Mouse (Mus musculus): ENCODE data around the gene Scn2a.

Gene Scn2a

DNA sequence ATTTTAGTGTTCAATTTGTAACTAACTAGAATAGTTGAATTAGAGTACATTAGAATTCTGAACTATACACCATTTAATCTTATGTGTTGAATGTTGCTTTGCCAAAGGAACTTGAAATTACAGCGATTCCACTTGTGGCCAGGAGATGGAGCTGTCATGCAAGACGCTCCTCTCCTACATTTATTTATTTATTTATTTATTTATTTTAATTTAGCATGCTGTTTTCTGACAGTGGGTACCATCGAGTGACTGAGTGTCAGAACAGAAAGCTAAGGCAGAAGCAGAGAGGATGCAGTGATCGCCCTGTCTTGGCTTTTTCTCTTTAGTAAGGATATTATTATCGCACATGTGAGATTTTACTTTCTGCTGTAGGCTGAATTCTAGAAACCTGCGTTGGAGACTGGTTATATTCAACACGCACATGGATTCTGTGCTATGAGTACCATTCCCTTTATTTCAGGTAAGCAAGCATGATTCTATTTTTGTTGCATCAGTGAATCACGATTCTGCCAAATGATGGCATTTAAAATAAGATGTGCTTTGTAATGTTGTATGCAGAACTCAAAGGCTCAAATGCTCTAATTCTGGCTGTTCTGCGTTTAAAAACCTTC lies at the start of gene Scn2a:
Gene Scn2a (plus strand): TSS at position 216 of the 611 bp plus-strand sequence.
- no peak for DNase-seq (ENCODE audit: low spot score in 2 of 2)

GRCm38 (mm10) chr2:65587679-65588078 lies 32.9 kb upstream of the Scn2a start:
- no peak for DNase-seq (ENCODE audit: low spot score in 2 of 2)

DNA sequence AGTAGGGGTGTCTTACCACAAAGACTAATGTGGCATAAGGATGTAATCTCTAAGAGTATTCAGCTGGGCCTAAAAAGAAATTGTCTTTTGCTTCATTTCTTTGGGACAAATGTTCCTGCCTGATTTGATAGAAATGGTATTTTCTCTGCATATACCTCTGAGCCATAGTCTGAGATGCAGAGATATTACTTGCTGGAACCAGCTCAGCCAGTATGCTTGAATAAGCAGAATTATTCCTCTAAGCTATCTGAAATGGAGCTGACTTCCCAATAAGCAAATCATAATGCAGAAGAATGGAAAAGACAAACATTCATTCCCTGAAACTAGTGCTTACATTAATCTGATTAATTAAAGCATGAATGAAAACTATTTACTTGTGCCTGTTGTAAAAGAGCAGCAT lies 12.8 kb upstream of the Scn2a start:
- no peak for DNase-seq (ENCODE audit: low spot score in 2 of 2)

DNA sequence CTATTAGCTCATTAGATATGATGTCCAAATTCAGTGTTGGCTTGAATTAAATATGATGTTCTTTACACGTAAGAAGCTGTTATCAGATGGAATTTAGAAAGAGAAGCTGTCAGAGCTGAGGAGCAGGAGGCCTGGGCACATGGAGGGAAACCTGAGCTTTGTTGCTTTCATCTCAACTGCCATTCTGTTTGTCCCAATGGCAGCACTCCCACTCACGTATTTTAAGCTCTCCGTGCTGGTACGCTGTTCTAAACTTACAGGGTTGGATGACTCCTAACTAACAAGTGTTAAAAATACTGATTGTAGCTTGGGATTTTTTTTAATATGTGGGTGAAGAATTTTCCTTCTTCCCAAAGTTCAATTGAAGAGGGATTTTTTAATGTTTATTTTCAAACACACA lies 8.7 kb upstream of the Scn2a start:
- DNase-seq (ENCODE audit: low spot score in 2 of 2), result no peak

GRCm38 (mm10) chr2:65619781-65620180 lies 790 bp upstream of the Scn2a start:
- peak in 1 of 2 experiments; percentile 26 for DNase-seq (ENCODE audit: low spot score in 2 of 2)

- no peak for DNase-seq (ENCODE audit: low spot score in 2 of 2)
Measured at GRCm38 (mm10) chr2:65621254-65621653, 683 bp downstream of the Scn2a start.

- DNase-seq (ENCODE audit: low spot score in 2 of 2), result no peak
Measured at GRCm38 (mm10) chr2:65621838-65622237, 1.3 kb downstream of the Scn2a start.

GRCm38 (mm10) chr2:65652636-65653035 lies 32.1 kb downstream of the Scn2a start:
- no peak for DNase-seq (ENCODE audit: low spot score in 2 of 2)

DNA sequence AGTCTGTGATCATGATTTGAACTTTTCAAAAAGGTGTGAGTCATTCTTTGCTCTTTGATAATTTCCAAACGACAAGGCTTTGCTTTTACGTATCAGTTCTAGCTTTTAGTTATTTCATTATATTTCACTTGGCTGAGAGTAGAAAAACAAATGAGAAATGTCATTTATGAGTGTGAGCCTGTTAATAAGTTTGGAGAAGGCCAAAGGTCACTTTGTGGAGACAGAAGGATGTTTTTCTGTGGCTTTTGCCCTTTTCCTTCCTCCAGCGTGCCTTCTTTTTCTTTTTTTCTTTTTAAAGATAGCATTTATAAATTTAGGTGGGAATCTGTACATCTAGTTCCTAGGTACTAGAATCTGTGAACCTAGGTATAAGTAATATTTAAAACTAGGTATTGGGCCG lies 36.5 kb downstream of the Scn2a start:
- no peak for DNase-seq (ENCODE audit: low spot score in 2 of 2)

DNA sequence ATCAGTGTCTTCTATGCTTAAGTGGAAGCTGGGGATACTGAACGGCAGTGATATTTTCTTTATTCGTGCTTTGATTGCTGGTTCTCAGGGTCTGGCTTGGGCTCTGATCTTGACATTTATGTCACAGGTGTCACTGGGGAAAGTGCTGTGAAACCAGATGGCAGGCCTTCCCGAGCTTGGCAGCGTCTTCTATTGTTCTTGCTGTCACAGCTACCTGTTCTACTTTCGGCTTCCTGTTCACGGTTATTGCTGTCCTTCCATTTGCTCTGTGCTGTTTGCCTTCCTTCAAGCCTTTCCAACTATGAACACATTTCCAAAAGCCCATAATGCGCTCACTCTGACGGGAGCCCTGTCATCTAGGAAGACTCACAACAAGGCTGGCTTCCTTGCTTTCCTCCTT lies 37.9 kb downstream of the Scn2a start:
- no peak for DNase-seq (ENCODE audit: low spot score in 2 of 2)

DNA sequence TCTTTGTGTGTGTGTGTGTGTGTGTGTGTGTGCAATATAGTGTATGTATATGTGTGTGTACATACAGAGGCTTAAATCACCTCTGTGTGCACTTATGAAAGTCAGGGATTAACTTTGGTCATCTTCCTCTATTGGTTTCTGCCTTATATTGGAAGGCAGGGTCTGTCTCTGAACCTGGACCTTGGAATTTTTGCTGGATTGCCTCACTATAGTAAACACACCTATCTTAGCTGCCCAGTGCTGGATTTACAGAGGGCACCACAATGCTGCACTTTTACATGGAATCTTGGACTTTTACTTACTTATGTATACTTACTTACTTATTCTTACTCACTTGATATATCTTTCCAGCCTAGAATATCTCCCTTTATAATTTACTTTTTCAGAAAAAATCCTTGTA lies 43.3 kb downstream of the Scn2a start:
- no peak for DNase-seq (ENCODE audit: low spot score in 2 of 2)

DNA sequence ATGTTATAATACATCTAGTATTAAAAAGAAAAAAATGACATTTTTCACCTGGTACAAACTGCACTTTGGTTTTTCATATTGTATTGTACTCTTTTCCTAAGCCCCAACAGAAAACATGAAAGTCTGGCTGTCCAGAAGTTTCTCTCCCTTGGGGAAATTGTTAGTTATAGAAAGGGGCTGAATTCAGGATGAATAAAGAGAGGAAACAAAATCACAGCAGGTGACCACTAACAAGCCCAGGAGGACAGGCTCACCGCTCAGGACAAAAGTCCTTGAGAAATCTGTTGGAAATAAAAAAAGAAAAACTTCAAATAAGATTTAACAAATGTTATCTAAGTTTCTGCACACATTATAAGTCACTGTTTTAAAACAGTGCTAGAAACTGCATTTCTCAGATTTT lies 43.9 kb downstream of the Scn2a start:
- no peak for DNase-seq (ENCODE audit: low spot score in 2 of 2)

DNA sequence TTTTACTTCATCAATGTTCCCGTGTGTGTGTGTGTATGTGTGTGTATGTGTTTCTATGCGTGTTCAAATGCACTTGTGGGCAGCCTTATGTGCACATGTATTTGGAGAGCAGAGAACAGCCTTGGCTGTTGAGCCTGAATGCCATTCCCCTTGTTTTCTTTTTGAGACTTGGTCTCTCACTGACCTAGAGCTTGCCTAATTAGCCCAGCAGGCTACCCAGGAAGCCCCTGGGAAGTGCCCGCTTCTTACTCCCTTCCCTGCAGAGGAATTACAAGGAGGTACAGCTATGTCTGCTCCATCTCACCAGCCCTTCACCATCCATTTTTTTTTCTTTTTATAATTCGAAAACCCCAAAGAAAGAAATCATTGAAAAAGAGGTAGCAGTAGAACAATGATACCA lies 44.6 kb downstream of the Scn2a start:
- DNase-seq (ENCODE audit: low spot score in 2 of 2), result no peak

DNA sequence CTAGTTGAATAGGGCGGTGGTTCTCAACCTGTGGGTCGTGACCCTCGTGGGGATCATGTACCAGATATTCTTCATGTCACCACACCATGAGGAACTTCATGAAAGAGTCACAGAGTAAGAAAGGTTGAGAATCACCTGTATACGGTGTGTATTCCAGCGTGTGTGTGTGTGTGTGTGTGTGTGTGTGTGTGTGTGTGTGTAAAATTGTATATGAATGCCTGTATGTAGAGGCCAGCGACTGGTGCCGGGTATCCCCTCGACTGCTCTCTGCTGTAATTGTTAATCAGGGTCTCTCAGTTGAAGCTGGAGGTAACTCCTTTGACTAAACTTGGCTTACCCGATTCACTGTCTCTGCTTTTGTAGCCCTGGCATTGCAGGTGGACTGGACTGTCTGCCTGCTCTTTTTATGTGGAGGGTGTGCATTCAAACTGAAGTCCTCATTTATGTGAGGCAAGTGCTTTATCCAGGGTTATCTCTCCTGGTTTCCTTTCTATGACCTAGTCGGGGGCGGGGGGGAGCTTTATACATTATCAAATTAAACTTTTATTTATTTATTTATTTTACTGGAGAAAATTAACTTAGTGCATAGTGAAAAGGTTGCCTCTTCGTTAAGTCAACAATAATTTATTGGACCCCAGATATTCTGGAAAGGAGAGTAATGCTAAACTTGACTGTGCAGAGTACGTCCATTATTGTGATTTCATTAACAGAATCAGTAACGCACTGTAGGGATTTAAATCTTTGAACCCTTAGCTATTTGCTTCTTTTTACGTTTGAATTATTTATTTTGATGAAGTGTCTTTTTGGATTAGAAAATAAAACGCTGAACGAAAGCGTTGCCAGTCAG lies 47.2 kb downstream of the Scn2a start:
- DNase-seq (ENCODE audit: low spot score in 2 of 2), result no peak

GRCm38 (mm10) chr2:65668437-65669135 lies 48.0 kb downstream of the Scn2a start:
- DNase-seq (ENCODE audit: low spot score in 2 of 2), result peak in 1 of 2 experiments; percentile 13

DNA sequence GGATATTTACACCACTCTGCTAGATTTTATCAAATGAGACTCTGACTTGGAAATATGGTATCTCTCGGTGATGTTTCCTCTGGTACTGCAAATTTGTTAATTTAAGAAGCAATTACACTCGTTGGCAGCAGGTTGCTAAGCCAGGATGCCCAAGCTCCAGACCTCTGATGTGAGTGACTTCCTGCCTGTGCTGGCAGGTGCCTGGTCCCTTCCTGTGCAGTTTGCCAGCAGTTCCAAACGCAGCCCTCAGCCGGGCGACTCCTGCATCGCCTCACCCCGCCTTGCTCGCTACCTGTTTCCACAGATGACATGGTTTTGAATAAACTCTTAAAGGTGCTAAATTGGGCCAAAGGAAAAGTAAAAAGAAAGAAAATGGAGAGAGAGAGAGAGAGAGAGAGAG lies 49.0 kb downstream of the Scn2a start:
- no peak for DNase-seq (ENCODE audit: low spot score in 2 of 2)

DNA sequence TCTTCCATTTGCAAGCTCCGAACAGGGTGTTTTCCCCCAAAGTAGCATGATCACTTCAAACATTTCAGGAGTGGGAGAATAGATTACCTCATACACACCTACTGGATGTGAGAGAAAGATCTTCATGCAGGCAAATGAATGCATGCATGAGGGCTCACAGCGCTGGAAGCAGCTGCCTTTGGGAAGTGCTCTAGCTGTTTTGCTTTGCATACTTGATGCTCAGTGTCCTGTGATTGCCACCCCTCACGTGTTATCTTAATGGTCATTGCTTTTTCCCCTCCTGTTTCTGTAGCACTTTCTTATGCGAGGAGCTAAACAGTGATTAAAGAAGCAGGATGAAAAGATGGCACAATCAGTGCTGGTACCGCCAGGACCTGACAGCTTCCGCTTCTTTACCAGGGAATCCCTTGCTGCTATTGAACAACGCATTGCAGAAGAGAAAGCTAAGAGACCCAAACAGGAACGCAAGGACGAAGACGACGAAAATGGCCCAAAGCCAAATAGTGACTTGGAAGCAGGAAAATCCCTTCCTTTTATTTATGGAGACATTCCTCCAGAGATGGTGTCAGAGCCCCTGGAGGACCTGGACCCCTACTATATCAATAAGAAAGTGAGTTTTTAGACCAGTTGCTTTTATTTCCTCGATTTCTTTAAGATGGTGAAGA lies 49.7 kb downstream of the Scn2a start:
- DNase-seq (ENCODE audit: low spot score in 2 of 2), result no peak

DNA sequence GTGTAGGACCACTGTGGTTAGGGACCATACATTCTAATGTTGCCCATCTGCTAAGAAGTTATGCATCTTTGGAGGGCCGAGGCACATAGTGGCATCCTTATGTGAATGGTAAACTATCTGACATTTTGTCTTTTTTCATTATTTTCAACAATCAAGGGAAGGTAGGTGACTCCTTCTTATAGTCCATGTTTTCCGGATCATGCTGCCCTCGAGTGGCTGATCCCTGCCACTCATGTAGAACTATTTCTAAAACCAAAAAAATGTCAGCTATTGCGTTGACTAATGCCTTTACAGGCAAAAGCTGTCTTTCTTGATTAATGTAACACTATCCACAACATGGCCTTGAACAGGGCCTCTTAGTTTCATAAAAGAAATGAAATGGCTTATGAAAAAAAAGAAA lies 59.0 kb downstream of the Scn2a start:
- DNase-seq (ENCODE audit: low spot score in 2 of 2), result no peak

- DNase-seq (ENCODE audit: low spot score in 2 of 2), result no peak
Measured at GRCm38 (mm10) chr2:65685151-65685550, 64.6 kb downstream of the Scn2a start.

GRCm38 (mm10) chr2:65690456-65691184 lies 70.0 kb downstream of the Scn2a start:
- no peak for DNase-seq (ENCODE audit: low spot score in 2 of 2)

DNA sequence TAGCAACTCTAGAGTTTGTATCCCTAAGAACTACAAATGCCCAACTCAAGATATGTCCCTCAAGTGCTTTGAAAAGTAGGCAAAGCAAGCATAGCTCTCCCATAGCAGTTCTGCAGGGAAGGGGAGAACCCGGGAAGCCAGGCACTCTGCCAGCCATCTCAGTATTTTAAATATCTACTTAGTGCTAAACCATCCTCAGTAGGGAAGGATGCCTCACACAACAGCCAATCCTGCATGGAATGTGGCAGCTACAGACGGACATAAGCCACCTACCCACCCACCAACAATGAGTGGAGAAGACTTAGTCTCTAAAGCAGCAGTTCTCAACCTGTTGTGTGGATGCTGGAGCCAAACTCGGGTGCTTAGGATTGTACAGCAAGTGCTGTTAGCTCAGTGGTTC lies 73.9 kb downstream of the Scn2a start:
- no peak for DNase-seq (ENCODE audit: low spot score in 2 of 2)

DNA sequence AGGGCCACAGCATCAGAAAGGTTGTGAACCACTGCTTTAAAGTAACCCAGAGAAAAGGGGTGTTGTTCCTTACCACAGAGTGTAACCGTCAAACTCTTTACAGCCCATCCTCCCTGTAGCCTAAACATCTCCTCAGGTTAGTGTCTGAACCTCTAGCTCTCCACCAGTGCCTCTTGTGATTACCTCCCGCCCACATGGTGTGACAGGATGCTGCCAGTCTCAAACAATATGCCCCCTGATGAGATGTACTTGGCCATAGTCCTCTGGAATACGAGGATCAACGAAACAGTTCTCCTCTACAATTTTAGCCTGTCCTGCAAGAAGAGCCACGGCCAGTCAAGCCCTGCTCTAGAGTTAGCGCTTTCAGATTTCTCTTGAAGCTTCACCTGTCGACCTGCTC lies 74.5 kb downstream of the Scn2a start:
- DNase-seq (ENCODE audit: low spot score in 2 of 2), result no peak
